Mouse (Mus musculus) heart, embryonic 14.5 days (tissue): Measurements from ENCODE around the gene Mphosph9. TPM values are rescaled to one million over a fixed set of nuclear protein-coding genes. Genes with fewer than 3 reads are reported as not detected.

ENCODE experiments used
- ATAC-seq: fragments of 200-750 bp; cut with Nextera tagmentation; 2 replicates; pipeline ENCODE4 v1.8.0; 2017; ENCODE audit warnings: low read depth, moderate TSS enrichment; ENCODE audit not compliant: insufficient number of reproducible peaks, insufficient read depth, low FRiP score
- H3K27ac ChIP-seq, 2 experiments: fragments of 200-500 bp in 1 of 2; fragments of 300-500 bp in 1 of 2; sonication (generic) in 1 of 2; replicated peaks in 1 of 2; 2 replicates each; pipeline ENCODE4 v1.5.1; 2012 to 2014; ENCODE audit warnings: low read depth in 2 of 2, low read length in 2 of 2, control low read depth in 1 of 2, mild to moderate bottlenecking in 1 of 2, mixed read lengths in 1 of 2; ENCODE audit not compliant: control insufficient read depth in 1 of 2, insufficient read depth in 1 of 2
- H3K27me3 ChIP-seq: fragments of 300-500 bp; sonication (generic); 2 replicates; pipeline ENCODE4 v1.6.1; 2014; ENCODE audit warnings: mild to moderate bottlenecking, low read length, control low read depth; ENCODE audit not compliant: control insufficient read depth, insufficient read depth
- H3K36me3 ChIP-seq: fragments of 300-500 bp; sonication (generic); 2 replicates; pipeline ENCODE4 v1.6.1; 2014; ENCODE audit warnings: mild to moderate bottlenecking, control low read depth, low read length, mixed read lengths; ENCODE audit not compliant: control insufficient read depth, insufficient read depth
- H3K4me1 ChIP-seq, 2 experiments: fragments of 200-500 bp in 1 of 2; fragments of 300-500 bp in 1 of 2; sonication (generic) in 1 of 2; 2 replicates each; pipeline ENCODE4 v1.6.1; 2012 to 2014; ENCODE audit warnings: low read length in 2 of 2, control low read depth in 1 of 2, mixed read lengths in 1 of 2; ENCODE audit not compliant: control insufficient read depth in 2 of 2, insufficient read depth in 2 of 2
- H3K4me2 ChIP-seq: fragments of 300-500 bp; sonication (generic); 2 replicates; pipeline ENCODE4 v1.6.1; 2014; ENCODE audit warnings: mild to moderate bottlenecking, low read length
- H3K4me3 ChIP-seq, 2 experiments: fragments of 200-500 bp in 1 of 2; fragments of 300-500 bp in 1 of 2; sonication (generic) in 1 of 2; 2 replicates each; pipeline ENCODE4 v1.5.1; 2012 to 2014; ENCODE audit warnings: low read length in 2 of 2, mild to moderate bottlenecking in 2 of 2, control low read depth in 1 of 2, low read depth in 1 of 2, moderate library complexity in 1 of 2; ENCODE audit not compliant: control insufficient read depth in 1 of 2, insufficient read depth in 1 of 2
- H3K9ac ChIP-seq: fragments of 300-500 bp; sonication (generic); 2 replicates; pipeline ENCODE4 v1.6.1; 2014; ENCODE audit warnings: mild to moderate bottlenecking, low read length
- H3K9me3 ChIP-seq: fragments of 300-500 bp; sonication (generic); 2 replicates; pipeline ENCODE4 v1.6.1; 2016; ENCODE audit warnings: low read length, control low read depth; ENCODE audit not compliant: control insufficient read depth
- WGBS: fragments of 180-500 bp; shearing (Covaris S2); extraction: QIAGEN DNeasy Blood & Tissue Kit; methylation state at CpG from one replicate; pipeline ENCODE4 v1.1.7; 2014; 5-methylcytosine and 5-hydroxymethylcytosine counted together
- polyA plus RNA-seq: library from polyadenylated mRNA; unstranded; fragments of >200 nt; fragmentation: Nextera tagmentation; extraction: Ambion mirVana; gene quantifications from 2 replicates; pipeline ENCODE4 v1.2.1, GENCODE M21; 2014

Mphosph9 gene
- polyA plus RNA-seq, 1 experiment from 2014 or later = 14.4 TPM

DNA sequence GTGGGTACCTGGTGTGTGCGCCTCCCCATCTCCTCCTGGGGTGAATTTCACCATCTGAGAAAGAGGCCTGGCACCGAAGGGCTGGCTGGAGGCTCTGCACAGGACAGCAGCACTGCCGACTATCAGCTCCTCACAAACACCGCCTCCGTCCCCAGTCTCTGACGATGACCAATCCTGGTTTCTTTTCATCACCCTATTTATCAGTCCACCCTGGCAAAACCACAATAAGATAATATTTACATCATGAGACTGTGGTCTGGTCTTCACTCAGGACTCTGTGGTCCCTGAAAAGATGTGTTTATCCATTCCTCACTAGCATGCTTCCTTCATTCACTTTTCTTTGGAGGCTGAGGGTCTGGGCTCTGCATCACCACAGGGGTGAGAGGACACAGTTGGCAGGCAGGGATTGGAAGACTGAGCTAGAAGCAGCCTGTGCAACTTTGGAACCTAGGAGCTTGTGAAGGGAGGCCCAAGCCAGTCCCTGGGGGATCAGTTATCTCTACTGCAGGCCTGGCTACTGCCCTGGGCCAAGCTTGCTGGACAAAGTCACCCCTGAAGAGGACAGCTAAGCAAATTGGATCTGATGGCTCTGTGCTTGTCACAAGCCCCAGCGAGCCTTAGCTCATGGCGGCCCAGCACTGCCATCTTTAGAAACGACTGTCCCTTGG lies 123.5 kb downstream of the Mphosph9 start:
- Histone ChIP-seq H3K9me3 (no peaks in the 10 kb centered on the region), H3K4me2 (no peak overlapping the region), H3K4me3 (no peak overlapping the region), H3K36me3 (no peaks in the 10 kb centered on the region), H3K9ac (no peak overlapping the region), H3K27ac (peak overlapping the region; percentile 85 to 99), H3K27me3 (no peaks in the 10 kb centered on the region), H3K4me1 (peaks cover 81 to 93% of the 10 kb centered on the region in 2 experiments)
- 29% methylated on average over 9 of the region's 9 CpGs for WGBS
- no peak for ATAC-seq

DNA sequence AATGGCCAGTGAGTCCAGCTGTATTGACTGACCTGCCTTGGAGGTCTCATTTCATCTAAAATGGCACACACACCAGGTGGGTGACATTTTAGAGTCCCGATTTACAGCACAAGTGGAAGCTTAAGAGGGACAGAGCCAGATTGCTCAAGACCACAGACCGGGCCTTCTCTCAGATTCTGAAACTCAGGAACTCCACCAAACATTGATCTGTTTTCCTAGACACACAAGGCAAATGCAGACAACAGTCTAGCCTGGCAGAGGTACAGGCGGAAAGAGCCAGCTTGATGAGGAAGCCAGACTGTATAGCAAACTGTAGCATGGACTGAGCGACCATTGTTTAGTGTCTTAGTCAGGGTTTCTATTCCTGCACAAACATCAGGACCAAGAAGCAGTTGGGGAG lies 124.5 kb downstream of the Mphosph9 start:
- Histone ChIP-seq H3K4me1 (peaks cover 88 to 96% of the 10 kb centered on the region in 2 experiments), H3K4me2 (no peak overlapping the region), H3K36me3 (no peaks in the 10 kb centered on the region), H3K27ac (peak overlapping the region in 1 of 2 experiments; percentile 69; a peak in 2 of 4 replicates), H3K9me3 (no peaks in the 10 kb centered on the region), H3K9ac (peak overlapping the region; percentile 5; the same call in 1 of the 2 replicates), H3K27me3 (no peaks in the 10 kb centered on the region), H3K4me3 (no peak overlapping the region)
- WGBS = 75% methylated on average over 4 of the region's 4 CpGs
- ATAC-seq = no peak

DNA sequence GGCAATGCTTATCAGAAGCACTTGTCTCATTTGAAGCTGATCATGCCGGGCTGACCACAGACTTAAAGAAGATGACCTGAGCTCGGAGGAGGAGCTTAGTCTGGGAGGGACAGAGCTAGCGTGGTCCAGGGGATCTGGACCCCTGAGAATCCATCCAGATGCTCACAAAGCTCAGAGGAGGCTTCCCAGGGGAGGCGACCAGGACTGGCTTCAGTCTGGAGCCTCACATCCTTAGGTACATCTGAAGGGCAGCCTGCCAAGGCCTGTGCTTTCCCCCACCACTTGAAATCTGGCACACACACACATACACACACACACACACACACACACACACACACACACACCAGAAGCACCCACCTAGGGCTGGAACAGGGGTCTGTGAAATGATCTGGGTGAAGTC lies 125.7 kb downstream of the Mphosph9 start:
- H3K4me2 ChIP-seq = no peak overlapping the region
- no peaks in the 10 kb centered on the region for H3K27me3 ChIP-seq
- 37% methylated on average over 4 of the region's 4 CpGs for WGBS
- H3K9me3 ChIP-seq = no peaks in the 10 kb centered on the region
- no peaks in the 10 kb centered on the region for H3K36me3 ChIP-seq
- ATAC-seq = no peak
- H3K4me3 ChIP-seq = no peak overlapping the region
- H3K27ac ChIP-seq = peak overlapping the region; percentile 15 to 67
- H3K4me1 ChIP-seq = peaks cover 85 to 92% of the 10 kb centered on the region in 2 experiments
- H3K9ac ChIP-seq = peak overlapping the region; percentile 34; the same call in 1 of the 2 replicates

DNA sequence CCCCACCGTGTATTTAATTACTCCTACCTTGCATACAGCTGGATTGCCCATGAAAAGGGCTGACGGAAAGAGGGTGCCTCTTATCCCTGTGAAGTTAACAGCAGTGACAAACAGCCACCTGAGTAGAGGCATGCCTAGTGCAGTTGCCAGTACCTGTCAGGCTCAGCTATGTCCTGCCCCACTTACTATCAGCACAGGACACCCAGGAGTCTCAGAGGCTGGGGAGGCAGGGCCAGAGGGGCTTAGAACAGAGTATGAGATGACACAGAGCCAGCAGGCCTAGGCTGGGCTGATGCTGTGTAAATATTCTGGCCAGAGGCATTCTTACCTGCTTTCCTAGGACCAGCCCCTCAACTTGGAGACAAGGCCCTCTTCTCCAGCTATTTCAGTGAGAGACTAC lies 126.2 kb downstream of the Mphosph9 start:
- Histone ChIP-seq H3K4me1 (peaks cover 85 to 92% of the 10 kb centered on the region in 2 experiments), H3K36me3 (no peaks in the 10 kb centered on the region), H3K4me2 (no peak overlapping the region), H3K9ac (peak overlapping the region; percentile 34; the same call in 1 of the 2 replicates), H3K27me3 (no peaks in the 10 kb centered on the region), H3K9me3 (no peaks in the 10 kb centered on the region), H3K4me3 (no peak overlapping the region), H3K27ac (peak overlapping the region; percentile 15 to 67)
- no peak for ATAC-seq
- 75% methylated on average over 2 of the region's 2 CpGs for WGBS

Other genes starting within 250 kb of the Mphosph9 start
- gene Abcb9, start 232.2 kb downstream of the Mphosph9 start, polyA plus RNA-seq = 0.81 and 0.97 TPM in 2 replicates
- 15.0 and 15.6 TPM in 2 replicates for gene Ogfod2, start 215.7 kb downstream of the Mphosph9 start, polyA plus RNA-seq
- 63.0 and 66.2 TPM in 2 replicates for gene Arl6ip4, start 211.9 kb downstream of the Mphosph9 start, polyA plus RNA-seq
- 10.2 and 12.0 TPM in 2 replicates for gene Pitpnm2, start 78.2 kb downstream of the Mphosph9 start, polyA plus RNA-seq
- gene 2810006K23Rik, start 117 bp upstream of the Mphosph9 start, polyA plus RNA-seq = 14.3 and 15.5 TPM in 2 replicates
- gene Cdk2ap1, start 35.1 kb upstream of the Mphosph9 start, polyA plus RNA-seq = 133 and 135 TPM in 2 replicates
- gene Sbno1, start 98.0 kb upstream of the Mphosph9 start, polyA plus RNA-seq = 67.3 and 68.1 TPM in 2 replicates
- 86.6 and 87.8 TPM in 2 replicates for gene Kmt5a, start 112.0 kb upstream of the Mphosph9 start, polyA plus RNA-seq
- 14.0 and 17.1 TPM in 2 replicates for gene Rilpl2, start 150.4 kb upstream of the Mphosph9 start, polyA plus RNA-seq
- 9.6 and 11.5 TPM in 2 replicates for gene Snrnp35, start 155.2 kb upstream of the Mphosph9 start, polyA plus RNA-seq
- 27.2 and 28.3 TPM in 2 replicates for gene Rilpl1, start 203.4 kb upstream of the Mphosph9 start, polyA plus RNA-seq
- 437 and 446 TPM in 2 replicates for gene Tmed2, start 212.7 kb upstream of the Mphosph9 start, polyA plus RNA-seq
- gene Ddx55, start 224.9 kb upstream of the Mphosph9 start, polyA plus RNA-seq = 6.5 and 8.3 TPM in 2 replicates